Mouse (Mus musculus): ENCODE measurements around the gene Shc1. TPM values are rescaled to one million over a fixed set of nuclear protein-coding genes. Genes with fewer than 3 reads are reported as not detected.

The Shc1 gene
- polyA plus RNA-seq, 1 experiment from 2014 or later: 48.6 TPM

- Histone ChIP-seq H3K9ac (ENCODE audit: low read depth, low read length) (no peak overlapping the region), H3K9me3 (ENCODE audit: control insufficient read depth) (no peaks in the 10 kb centered on the region), H3K4me3 (ENCODE audit: low read depth, low read length) (no peak overlapping the region), H3K4me1 (replicated peaks; ENCODE audit: control insufficient read depth, insufficient read depth, low read length) (no peaks in the 10 kb centered on the region), H3K4me2 (replicated peaks; ENCODE audit: low read depth) (no peak overlapping the region), H3K27ac (ENCODE audit: low read depth, low read length) (no peak overlapping the region), H3K36me3 (ENCODE audit: control insufficient read depth, insufficient read depth) (peaks cover 38% of the 10 kb centered on the region), H3K27me3 (replicated peaks; ENCODE audit: control insufficient read depth, insufficient read depth, low read length) (no peaks in the 10 kb centered on the region)
- ATAC-seq: peak; percentile 37
- TF ChIP-seq CTCF (IDR thresholded peaks at IDR 0.05; ENCODE audit: low read depth): peak; percentile 79
- WGBS: 52% methylated on average over 7 of the region's 7 CpGs
Measured at GRCm38 (mm10) chr3:89449541-89449940, 31.3 kb downstream of the Shc1 start.

- no peak for ATAC-seq
- no peak overlapping the region for H3K4me3 ChIP-seq (ENCODE audit: low read depth, low read length)
- H3K4me1 ChIP-seq (replicated peaks; ENCODE audit: control insufficient read depth, insufficient read depth, low read length): no peaks in the 10 kb centered on the region
- no peaks in the 10 kb centered on the region for H3K27me3 ChIP-seq (replicated peaks; ENCODE audit: control insufficient read depth, insufficient read depth, low read length)
- peaks cover 15% of the 10 kb centered on the region for H3K36me3 ChIP-seq (ENCODE audit: control insufficient read depth, insufficient read depth)
- no peak overlapping the region for H3K4me2 ChIP-seq (replicated peaks; ENCODE audit: low read depth)
- H3K9me3 ChIP-seq (ENCODE audit: control insufficient read depth): no peaks in the 10 kb centered on the region
- no peak for TF ChIP-seq CTCF (IDR thresholded peaks at IDR 0.05; ENCODE audit: low read depth)
- H3K9ac ChIP-seq (ENCODE audit: low read depth, low read length): no peak overlapping the region
- WGBS: 88% methylated on average over 1 of the region's 1 CpGs
- H3K27ac ChIP-seq (ENCODE audit: low read depth, low read length): no peak overlapping the region
Measured at GRCm38 (mm10) chr3:89451916-89452315, 33.7 kb downstream of the Shc1 start.

GRCm38 (mm10) chr3:89454401-89455177, 36.3 kb downstream of the Shc1 start, which contains the start of gene Pmvk:
Gene Pmvk, plus strand, starts transcription at chr3:89454541.
- 0 out of 2 replicates have a peak within 1 kb of the TSS, but pooled peaks have one; percentile 17 for H3K4me2 ChIP-seq (replicated peaks; ENCODE audit: low read depth)
- H3K9me3 ChIP-seq (ENCODE audit: control insufficient read depth): no peaks in the 10 kb centered on the region
- ATAC-seq: no peak
- no peak within 1 kb of the TSS; the same call in 1 of the 2 replicates for H3K27ac ChIP-seq (ENCODE audit: low read depth, low read length)
- H3K36me3 ChIP-seq (ENCODE audit: control insufficient read depth, insufficient read depth): no peaks in the 10 kb centered on the region
- no peak within 1 kb of the TSS for H3K4me3 ChIP-seq (ENCODE audit: low read depth, low read length)
- no peak for TF ChIP-seq CTCF (IDR thresholded peaks at IDR 0.05; ENCODE audit: low read depth)
- H3K27me3 ChIP-seq (replicated peaks; ENCODE audit: control insufficient read depth, insufficient read depth, low read length): no peaks in the 10 kb centered on the region
- WGBS: 53% methylated on average over 10 of the region's 10 CpGs
- no peak within 1 kb of the TSS for H3K9ac ChIP-seq (ENCODE audit: low read depth, low read length)
- no peaks in the 10 kb centered on the region for H3K4me1 ChIP-seq (replicated peaks; ENCODE audit: control insufficient read depth, insufficient read depth, low read length)

DNA sequence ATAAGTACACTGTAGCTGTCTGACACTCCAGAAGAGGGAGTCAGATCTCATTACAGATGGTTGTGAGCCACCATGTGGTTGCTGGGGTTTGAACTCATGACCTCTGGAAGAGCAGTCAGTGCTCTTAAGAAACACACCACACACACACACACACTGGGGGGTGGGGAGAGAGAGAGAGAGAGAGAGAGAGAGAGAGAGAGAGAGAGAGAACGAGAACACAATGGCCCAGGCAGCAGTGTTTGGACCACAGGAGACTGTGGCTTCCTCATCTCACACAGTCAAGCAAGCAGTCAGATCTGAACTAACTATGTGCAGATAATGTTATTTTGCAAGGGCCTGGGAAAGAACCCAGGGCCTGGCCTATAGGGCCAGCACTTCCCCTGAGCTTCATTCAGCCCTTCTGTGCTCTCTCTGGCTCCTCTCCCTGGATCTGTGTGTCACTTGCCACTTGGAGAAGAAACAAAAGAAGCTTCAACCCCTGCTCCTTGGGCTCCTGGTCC, 37.6 kb downstream of the Shc1 start:
- no peak overlapping the region for H3K9ac ChIP-seq (ENCODE audit: low read depth, low read length)
- no peaks in the 10 kb centered on the region for H3K36me3 ChIP-seq (ENCODE audit: control insufficient read depth, insufficient read depth)
- 100% methylated on average over 1 of the region's 1 CpGs for WGBS
- peaks cover 4% of the 10 kb centered on the region; the same call in 1 of the 2 replicates for H3K4me1 ChIP-seq (replicated peaks; ENCODE audit: control insufficient read depth, insufficient read depth, low read length)
- TF ChIP-seq CTCF (IDR thresholded peaks at IDR 0.05; ENCODE audit: low read depth): no peak
- no peak for ATAC-seq
- no peak overlapping the region for H3K27ac ChIP-seq (ENCODE audit: low read depth, low read length)
- no peak overlapping the region for H3K4me2 ChIP-seq (replicated peaks; ENCODE audit: low read depth)
- H3K9me3 ChIP-seq (ENCODE audit: control insufficient read depth): no peaks in the 10 kb centered on the region
- H3K27me3 ChIP-seq (replicated peaks; ENCODE audit: control insufficient read depth, insufficient read depth, low read length): no peaks in the 10 kb centered on the region
- no peak overlapping the region for H3K4me3 ChIP-seq (ENCODE audit: low read depth, low read length)

DNA sequence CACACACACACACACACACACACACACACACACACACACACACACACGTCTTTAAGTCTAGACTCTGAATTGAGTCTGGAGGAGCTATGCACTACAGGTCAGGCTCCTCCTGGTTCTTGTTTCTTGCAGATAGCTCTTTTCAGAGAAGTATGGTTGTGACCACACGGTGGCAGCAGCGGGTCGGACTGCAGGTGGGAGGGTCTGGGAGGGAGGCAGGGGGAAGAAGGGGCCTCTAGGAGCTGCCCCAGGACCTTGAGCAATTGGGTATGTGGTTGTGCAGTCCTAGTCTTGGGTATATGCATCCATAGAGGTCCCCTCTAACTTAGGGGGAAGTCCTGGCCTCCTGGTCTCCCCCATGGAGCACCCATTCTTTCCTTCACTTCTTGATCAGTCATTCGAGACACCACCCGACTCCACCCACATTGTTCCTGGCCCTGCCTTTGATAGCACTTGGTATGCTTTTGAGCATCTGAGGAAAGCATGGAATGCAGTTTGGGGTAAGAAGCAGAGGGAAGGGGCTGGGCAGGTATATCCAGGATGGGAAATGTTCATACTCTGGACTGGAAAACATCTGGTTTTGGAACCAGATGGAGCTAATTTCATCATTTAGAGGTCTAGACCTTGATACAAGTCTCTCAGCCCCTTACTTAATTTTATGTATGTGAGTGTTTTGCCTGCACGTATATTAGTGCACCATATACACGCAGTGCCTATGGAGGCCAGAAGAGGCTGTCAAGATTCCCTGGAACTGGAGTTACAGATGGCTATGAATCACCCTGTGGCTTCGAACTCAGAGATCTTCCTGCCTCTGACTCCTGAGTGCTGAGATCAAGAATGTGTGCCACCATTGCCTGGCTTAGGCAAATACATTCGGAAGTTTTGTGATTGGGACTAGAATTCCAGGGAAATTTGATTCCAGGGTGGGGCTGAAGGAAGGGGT, 38.8 kb downstream of the Shc1 start:
- H3K4me3 ChIP-seq (ENCODE audit: low read depth, low read length): no peak overlapping the region
- peaks cover 4% of the 10 kb centered on the region; the same call in 1 of the 2 replicates for H3K4me1 ChIP-seq (replicated peaks; ENCODE audit: control insufficient read depth, insufficient read depth, low read length)
- no peaks in the 10 kb centered on the region for H3K36me3 ChIP-seq (ENCODE audit: control insufficient read depth, insufficient read depth)
- no peak overlapping the region for H3K27ac ChIP-seq (ENCODE audit: low read depth, low read length)
- H3K9ac ChIP-seq (ENCODE audit: low read depth, low read length): no peak overlapping the region
- no peaks in the 10 kb centered on the region for H3K27me3 ChIP-seq (replicated peaks; ENCODE audit: control insufficient read depth, insufficient read depth, low read length)
- H3K9me3 ChIP-seq (ENCODE audit: control insufficient read depth): no peaks in the 10 kb centered on the region
- ATAC-seq: peak; percentile 26; the same call in 1 of the 2 replicates
- 32% methylated on average over 10 of the region's 10 CpGs for WGBS
- no peak overlapping the region; the same call in 1 of the 2 replicates for H3K4me2 ChIP-seq (replicated peaks; ENCODE audit: low read depth)
- peak; percentile 87 for TF ChIP-seq CTCF (IDR thresholded peaks at IDR 0.05; ENCODE audit: low read depth)
